Mouse (Mus musculus): ENCODE data around the gene Vpreb3.

The Vpreb3 gene

DNA sequence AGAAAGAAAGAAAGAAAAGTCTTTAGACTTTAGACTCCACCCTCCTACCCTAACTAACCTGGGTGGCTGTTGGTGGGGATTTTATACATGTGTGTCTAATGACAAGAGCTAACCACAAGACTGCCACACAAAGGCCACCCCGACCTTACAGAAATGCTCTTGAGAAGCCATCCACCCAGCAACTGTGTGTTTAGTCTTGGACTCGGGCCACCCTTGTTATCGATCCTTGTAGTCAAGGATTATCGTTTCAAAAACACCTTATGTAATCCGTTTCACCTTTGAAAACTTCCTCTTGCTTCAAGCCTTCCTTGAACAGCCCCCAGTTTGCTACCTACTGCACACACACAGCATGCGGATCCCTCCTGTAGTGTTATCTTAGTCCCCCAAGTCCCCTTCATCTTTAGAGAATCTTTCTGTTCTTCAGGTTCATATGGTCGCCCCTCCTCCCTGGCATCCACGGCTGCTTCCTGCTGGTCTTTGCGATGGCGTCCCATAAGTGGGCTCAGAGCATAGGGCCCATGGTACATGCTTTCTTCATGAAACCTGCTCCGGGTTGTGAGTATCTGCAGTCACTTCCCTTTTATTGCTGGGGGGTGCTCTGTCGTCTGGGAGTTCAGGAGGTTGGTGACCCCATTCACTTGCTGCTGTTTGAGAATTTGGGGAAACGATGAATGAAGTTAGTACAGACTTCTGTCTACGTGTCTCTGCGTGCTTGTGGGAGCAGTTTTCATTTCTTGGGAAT is at the start of gene Vpreb3:
Vpreb3 (plus strand) TSS at position 322 of the 742 bp plus-strand sequence.
- no peak for DNase-seq

GRCm38 (mm10) chr10:75893089-75893750 is 49.6 kb upstream of the Vpreb3 start, which contains the start of gene Derl3:
Derl3 (plus strand) TSS chr10:75893413.
- DNase-seq: peak; percentile 93 to 96

- DNase-seq: no peak
These were observed 48.3 kb upstream of the Vpreb3 start for GRCm38 (mm10) chr10:75894601-75895000.

- no peak for DNase-seq
These were observed 47.1 kb upstream of the Vpreb3 start for GRCm38 (mm10) chr10:75895730-75896129.

DNA sequence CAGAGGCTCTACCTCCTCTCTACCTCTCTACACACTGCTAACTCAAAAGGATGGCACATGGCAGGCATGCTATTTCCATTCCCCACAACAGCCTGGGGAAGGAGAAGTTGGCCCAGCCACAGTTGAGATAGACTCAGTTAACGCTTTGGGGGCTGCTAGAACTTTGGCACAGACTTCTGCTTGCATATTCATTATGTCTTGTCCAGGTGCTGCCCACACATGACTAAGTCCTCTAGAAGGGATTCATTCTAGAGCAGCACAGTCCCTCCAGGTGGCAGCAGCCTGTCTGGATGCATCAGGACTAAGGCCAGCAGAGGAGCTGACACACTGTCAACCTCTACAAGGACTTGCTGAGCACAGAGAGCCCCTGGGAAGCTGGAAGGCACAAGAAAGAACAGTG is 46.6 kb upstream of the Vpreb3 start:
- no peak for DNase-seq

DNA sequence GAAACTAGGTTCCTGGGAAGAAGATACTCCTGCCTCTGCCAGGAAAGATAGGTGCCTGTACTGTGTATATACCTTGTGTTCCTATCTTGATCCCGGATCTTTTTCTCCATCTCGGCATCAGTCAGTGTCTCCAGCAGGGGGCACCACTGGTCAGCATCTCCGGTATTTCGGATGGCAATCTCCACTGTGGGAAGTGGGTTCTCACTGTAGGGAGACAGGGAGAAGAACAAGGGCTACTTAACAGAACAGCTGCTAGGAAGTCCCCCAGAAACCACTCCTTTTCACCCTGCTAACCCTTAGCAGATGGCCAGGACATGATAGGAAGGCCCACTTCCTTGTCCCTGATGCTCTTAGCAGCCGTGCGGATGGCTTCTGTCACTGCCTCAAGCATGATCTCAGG is 45.5 kb upstream of the Vpreb3 start:
- DNase-seq: peak; percentile 90 to 91

DNA sequence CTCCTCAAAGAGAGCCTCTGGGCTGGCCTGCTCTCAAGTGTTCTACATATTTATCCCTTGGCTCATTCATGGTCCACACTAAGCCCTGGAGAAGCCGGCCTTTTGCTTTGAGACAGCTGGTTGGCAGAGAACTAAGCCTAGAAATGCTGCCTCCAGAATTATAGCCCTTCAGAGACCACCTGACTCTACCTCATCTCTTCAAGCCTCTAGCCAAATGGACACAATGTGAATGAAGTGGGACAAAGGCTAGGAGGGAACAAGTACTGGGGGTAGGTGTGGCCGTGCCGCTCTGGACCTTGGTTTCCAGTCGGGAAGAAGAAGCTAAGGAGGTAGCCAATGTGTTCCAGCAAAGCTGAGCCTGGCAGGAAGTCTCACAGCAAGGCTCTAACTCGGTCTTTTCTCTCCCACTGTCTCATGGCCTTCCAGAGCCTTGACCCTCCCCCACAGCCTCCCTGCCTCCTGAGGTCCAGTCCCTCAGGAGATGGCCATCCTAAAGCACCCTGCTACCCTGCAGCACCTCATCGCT is 44.8 kb upstream of the Vpreb3 start:
- no peak for DNase-seq

GRCm38 (mm10) chr10:75898846-75899245 is 44.0 kb upstream of the Vpreb3 start:
- DNase-seq: peak in 1 of 2 experiments; percentile 21

GRCm38 (mm10) chr10:75904391-75904790 is 38.5 kb upstream of the Vpreb3 start:
- DNase-seq: no peak

DNA sequence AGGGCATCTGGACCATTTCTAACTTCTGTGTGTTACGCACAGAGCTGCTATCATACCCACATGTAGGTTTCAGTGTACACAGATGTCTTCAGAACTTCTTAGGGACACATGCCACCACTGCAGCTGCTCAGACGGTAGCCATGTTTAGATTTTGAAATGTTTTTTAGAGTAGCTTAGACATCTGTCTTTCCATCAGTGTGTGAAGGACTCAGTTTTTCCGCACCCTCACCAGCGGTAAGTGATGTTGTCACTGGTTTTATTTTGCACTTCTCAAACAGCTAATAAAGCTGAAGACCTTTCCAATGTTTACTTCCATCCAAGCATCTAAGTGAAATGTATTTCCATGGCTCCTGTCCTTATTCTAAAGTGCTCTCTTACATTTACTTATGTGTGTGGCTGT is 36.0 kb upstream of the Vpreb3 start:
- no peak for DNase-seq

DNA sequence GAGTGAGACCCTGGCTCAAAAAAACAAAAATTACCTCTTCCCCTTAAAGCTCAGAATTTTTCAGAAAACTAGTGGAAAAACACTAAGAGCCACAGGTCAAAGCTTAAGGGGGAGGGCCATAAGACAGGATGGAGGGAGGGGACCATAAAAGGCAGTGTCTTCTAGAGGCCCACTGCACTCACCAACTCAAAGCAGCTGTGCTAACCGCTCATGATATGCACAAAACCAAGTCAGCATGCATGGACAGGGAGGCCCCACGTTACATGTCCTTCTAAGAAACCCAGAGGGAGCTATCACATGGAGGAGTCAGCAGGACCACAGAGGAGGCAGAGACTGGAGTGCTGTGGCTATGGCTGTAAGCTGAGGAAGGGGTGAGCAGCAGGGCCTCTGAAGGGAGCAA is 32.2 kb upstream of the Vpreb3 start:
- no peak for DNase-seq

DNA sequence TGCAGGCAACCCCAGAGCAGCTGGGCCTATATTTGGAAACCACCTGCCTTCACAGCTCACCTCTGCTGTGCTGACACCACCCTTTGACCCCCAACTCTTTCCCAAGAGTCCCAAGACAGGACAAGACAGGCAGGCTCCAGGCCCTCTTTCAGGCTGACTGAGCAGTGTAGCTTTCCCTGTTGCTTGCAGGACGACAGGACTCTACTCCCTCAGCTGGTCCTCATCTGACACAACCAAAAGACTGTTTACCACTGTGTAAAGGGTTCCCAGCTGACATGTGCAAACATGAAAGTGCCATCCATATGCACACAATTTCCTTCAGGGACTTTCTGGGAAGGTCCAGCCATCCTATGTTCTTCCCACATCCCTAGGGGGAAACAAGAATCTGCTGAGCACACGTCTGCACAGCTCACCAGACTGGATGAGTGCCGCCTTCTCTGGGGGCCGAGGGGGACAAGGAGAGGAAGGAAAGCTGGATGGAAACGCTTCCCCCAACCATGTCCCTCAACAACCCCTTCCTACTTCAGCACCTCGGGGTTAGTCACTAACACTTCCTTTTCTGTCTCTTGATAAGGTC is 29.8 kb upstream of the Vpreb3 start:
- DNase-seq: no peak

GRCm38 (mm10) chr10:75915557-75915956 is 27.3 kb upstream of the Vpreb3 start:
- DNase-seq: no peak

- no peak for DNase-seq
These were observed 26.0 kb upstream of the Vpreb3 start for GRCm38 (mm10) chr10:75916840-75917239.

DNA sequence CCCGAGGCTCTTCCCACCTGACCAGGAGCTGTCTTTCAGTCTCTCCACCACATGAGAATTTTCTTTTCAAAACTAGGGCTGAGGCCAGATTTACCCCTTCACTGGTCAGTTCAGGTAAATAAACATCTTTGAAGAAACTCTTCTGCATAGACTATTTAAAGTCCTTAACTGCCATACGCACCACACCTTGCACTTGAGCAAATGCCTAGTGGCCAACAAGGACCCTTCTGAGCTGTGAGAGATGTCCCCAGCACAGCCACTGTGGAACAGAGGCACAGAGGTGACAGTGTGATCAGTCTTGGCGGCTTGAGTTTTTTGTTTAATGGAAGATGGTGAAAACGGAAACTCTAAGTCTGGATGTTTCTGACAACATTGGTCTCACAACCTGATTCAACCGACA is 23.8 kb upstream of the Vpreb3 start:
- DNase-seq: no peak

DNA sequence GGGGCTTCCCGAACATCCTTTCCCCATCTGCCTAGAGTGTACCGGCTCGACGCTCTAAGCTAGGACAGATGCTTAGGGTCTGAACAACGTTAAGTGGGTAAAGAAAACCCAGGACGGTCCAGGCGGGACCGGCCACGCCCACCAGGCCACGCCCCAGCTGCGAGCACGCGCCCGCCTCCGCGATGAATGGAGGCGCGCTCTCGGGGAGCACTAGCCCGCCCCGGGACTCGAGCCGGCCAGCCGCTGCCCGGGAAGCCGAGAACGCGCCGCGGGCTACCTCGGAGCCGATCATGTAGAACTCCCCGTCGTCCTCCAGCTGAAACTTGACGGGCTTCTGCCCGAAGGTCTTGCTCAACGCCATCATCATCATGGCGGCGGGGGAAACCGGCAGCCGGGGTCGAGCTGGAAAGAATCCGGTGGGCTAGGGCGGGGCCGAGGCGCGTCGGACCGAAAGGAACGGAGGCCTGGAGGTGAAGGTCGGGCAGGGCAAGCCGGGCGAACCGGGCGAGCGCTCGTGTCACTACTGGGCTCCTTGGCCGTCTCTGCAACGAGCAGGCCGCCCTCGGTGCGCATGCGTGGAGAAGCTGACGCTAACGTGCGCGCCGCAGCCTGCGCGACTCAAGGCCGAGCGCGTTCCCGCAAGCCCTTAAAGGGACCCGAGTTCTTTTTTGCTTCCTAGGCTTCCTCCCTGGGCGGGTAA is 21.7 kb upstream of the Vpreb3 start, which contains the start of gene Smarcb1:
Smarcb1 (minus strand) TSS at position 592 of the 700 bp plus-strand sequence.
- peak; percentile 97 to 98 for DNase-seq

DNA sequence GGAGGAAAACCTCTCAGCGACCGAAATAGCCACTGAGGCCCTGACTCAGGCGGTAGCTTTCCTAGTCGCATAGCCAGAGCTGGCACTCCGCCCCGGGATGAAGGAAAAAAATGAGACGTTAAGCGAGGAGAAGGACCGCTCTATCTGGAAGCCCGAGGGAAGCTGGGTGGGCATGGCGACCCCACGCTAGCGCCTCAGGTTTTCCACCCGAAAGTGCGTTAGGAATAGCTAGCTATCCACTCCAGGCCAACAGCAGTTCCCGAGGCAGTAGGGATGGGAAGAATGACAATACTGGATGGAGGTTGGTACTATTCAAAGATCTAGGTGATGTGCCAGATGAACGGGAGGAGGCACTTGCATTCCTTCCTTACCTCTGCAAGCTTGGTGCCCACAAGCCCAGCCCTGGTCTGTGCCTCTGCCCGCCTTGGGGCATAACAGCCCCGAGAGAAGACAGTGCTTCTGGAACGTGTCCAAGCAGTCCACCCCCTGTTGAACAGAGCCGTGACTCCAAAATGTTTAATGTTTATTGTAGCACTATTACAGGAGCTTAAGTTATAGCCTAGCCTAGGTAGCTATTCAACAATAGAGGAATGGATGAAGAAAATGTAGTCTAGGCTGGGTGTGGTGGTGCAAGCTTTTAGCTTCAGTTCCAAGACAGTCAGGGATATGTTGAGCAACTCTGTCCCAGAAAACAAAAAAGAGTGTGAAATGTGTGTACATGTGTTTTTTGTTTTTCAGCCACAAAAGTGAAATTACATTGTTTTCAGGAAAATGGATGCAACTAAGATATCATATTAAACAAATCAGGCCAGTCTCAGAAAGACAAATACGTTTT is 20.9 kb upstream of the Vpreb3 start:
- peak in 1 of 2 experiments; percentile 33 for DNase-seq

DNA sequence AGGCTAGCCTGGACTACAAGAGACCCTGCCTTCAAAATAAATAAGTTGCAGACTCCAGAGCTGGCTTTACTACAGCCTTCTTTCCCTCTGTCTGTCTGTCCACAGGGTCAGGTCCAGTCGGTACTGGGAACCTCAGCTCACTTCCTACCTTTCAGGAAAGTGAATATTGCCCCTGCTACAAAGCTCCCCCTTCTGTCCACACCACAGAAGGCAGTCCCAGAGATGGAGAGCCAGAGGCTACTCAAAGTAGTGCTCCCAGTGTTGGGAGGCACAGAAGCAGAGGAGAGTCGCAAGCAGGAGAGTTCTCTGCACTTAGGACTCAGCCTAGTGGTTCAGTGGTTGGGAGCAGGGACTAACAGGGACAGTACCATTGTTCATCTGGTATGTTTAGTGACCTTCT is 18.5 kb upstream of the Vpreb3 start:
- DNase-seq: no peak

DNA sequence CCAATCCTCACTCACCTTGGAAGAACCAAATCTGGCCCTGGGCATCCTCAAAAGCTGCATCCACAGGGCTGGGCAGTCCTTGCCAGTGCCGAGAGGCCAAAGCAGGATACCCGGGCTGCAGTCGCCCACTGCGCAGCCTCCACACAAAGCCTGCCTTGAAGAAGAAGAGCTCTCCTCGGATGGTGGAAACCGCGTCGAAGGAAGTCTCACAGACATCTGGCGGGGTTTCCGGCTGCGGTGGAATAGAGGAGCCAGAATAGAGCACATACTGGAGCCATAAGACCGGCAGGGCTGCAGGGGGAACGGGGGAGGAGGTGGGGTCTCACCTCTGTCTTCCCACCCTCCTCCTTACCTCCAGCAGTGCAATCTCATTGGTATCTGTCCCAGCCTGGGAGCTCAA is 16.5 kb upstream of the Vpreb3 start:
- DNase-seq: no peak

- peak; percentile 67 to 72 for DNase-seq
These were observed 12.6 kb upstream of the Vpreb3 start for GRCm38 (mm10) chr10:75930304-75930703.

GRCm38 (mm10) chr10:75931311-75931710 is 11.5 kb upstream of the Vpreb3 start:
- no peak for DNase-seq

DNA sequence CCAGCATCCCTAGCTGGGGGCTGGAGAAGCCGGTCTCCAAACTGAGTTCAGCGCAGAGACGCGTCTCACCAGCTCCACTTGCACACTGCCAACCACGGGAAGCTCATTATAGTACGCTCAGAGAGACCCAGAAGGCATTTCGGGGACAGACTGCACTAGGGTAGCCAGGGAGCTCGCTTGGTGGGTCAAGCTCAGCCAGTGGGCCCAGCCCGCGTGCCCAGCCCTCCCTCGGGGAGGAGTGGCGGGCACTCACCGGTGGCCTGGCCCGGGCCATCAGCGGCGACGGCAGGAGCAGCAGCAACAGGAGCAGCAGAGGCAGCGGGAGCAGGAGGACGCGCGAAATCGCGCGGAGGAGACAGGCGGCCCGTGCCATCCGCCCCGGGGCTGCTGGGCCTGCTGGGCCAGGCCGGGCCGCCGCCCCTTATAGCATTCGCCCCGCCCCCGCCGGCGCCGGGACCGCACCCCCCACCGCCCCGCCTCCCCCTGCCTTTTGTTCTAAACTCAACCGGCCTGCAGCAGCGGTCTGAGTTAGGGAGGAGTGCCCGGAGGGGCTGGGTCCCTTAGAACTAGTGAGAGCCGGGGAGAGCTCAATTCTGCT is 10.7 kb upstream of the Vpreb3 start:
- DNase-seq: peak; percentile 81 to 87

Measured in kidney, postnatal 4 days (tissue).